Mouse (Mus musculus) forebrain, postnatal 0 days (tissue): ENCODE measurements at regions not wholly inside any gene's neighbourhood (a gene's known extent, or its start where the extent isn't known, plus 50 kb on each side); places are given as distances from the start of the nearest gene placed in this dataset.

Experiments
- ATAC-seq: fragments of 200-750 bp; cut with Nextera tagmentation; 2 replicates; pipeline ENCODE4 v1.8.0; 2017; ENCODE audit warnings: mild to moderate bottlenecking, moderate library complexity
- DNase-seq: peaks from one replicate; pipeline ENCODE4 v3.0.0-alpha.2; 2015
- H3K27ac ChIP-seq: fragments of 300-500 bp; sonication (generic); 2 replicates; pipeline ENCODE4 v1.5.1; 2014; ENCODE audit warnings: low read depth, mild to moderate bottlenecking, antibody characterized with exemption, low read length, moderate library complexity, mixed read lengths
- H3K27me3 ChIP-seq: fragments of 300-500 bp; sonication (generic); 2 replicates; pipeline ENCODE4 v1.6.1; 2014; ENCODE audit warnings: mild to moderate bottlenecking, low read length, mixed read lengths; ENCODE audit not compliant: insufficient read depth
- H3K36me3 ChIP-seq: fragments of 300-500 bp; sonication (generic); 2 replicates; pipeline ENCODE4 v1.6.1; 2014; ENCODE audit warnings: mild to moderate bottlenecking, moderate library complexity; ENCODE audit not compliant: insufficient read depth
- H3K4me1 ChIP-seq: fragments of 300-500 bp; sonication (generic); 2 replicates; pipeline ENCODE4 v1.6.1; 2014; ENCODE audit warnings: antibody characterized with exemption; ENCODE audit not compliant: insufficient read depth
- H3K4me2 ChIP-seq: fragments of 300-500 bp; sonication (generic); 2 replicates; pipeline ENCODE4 v1.6.1; 2014; ENCODE audit warnings: low read depth, mild to moderate bottlenecking, moderate library complexity
- H3K4me3 ChIP-seq: fragments of 300-500 bp; sonication (generic); 2 replicates; pipeline ENCODE4 v1.5.1; 2014; ENCODE audit warnings: low read depth, low read length, mixed read lengths
- H3K9ac ChIP-seq: fragments of 300-500 bp; sonication (generic); 2 replicates; pipeline ENCODE4 v1.6.1; 2014; ENCODE audit warnings: mild to moderate bottlenecking
- H3K9me3 ChIP-seq: fragments of 300-500 bp; sonication (generic); 2 replicates; pipeline ENCODE4 v1.6.1; 2016; ENCODE audit warnings: low read length
- CTCF ChIP-seq: sonication (generic); IDR thresholded peaks from 2 replicates; pipeline ENCODE4 v1.5.1; 2016; ENCODE audit warnings: antibody characterized with exemption, control low read depth, low read depth
- WGBS: fragments of 180-500 bp; shearing (Covaris S2); extraction: QIAGEN DNeasy Blood & Tissue Kit; methylation state at CpG from one replicate; pipeline ENCODE4 v1.1.7; 2014; 5-methylcytosine and 5-hydroxymethylcytosine counted together

DNA sequence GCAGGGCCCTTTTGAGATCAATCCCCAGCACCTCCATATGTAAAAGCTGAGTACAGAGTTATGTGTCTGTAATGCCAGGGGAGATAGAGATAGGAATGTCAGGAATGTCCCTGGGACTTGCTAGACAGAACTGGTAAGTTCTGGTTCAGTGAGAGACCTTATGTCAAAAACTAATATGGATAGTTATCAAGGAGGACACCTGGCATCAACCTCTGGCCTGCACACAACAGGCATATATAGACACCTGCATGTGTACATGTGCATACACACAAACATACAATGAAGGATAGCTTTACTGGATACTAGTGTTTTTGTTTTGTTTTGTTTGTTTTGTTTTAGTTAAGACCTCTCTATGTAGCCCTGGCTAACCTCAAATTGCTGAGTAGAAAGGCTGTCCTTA, 254.1 kb downstream of the Ccdc91 start:
- H3K4me2 ChIP-seq: no peak overlapping the region
- H3K9me3 ChIP-seq: no peaks in the 10 kb centered on the region
- no peak overlapping the region for H3K4me3 ChIP-seq
- H3K36me3 ChIP-seq: no peaks in the 10 kb centered on the region
- H3K4me1 ChIP-seq: peaks cover 4% of the 10 kb centered on the region; the same call in 1 of the 2 replicates
- no peak overlapping the region for H3K27ac ChIP-seq
- DNase-seq: no peak
- ATAC-seq: no peak
- H3K27me3 ChIP-seq: no peaks in the 10 kb centered on the region
- TF ChIP-seq CTCF: no peak
- no peak overlapping the region for H3K9ac ChIP-seq

DNA sequence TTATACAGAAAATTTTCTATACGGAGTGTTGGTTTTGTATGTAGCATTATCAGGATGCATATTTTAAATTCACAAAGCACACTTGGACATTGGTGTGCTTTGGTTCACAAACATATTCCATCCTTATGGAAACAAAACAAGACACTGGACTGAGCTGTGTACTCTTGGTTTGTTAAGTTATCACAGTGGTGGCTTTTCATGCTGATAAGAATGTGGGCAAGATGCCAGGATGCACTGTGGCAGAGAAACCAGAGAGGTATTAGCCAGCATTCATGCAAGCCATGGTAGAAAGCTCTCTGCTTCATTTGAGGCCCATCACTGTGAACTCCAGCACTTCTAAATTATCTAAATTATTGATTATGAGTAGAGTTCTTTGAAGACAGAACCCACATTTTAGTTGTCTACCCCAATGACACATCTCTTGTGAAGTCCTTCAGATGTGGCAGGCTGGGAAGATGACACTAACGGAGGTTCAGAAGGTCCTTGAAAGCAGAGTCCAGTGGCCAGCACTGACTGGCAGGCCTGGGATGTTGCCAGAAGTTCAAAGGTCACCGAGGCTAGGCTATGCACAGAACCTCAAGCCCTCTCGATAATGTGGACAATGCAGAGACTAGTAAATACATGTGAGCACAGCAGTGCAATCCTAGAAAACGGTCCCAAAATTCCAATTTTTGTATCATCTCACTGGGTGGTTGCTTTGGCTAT, 263.1 kb downstream of the Ccdc91 start:
- TF ChIP-seq CTCF: no peak
- no peak overlapping the region for H3K4me3 ChIP-seq
- no peaks in the 10 kb centered on the region for H3K36me3 ChIP-seq
- H3K4me1 ChIP-seq: no peaks in the 10 kb centered on the region
- no peak overlapping the region for H3K4me2 ChIP-seq
- H3K27me3 ChIP-seq: no peaks in the 10 kb centered on the region
- H3K9ac ChIP-seq: no peak overlapping the region
- DNase-seq (no peak), ATAC-seq (no peak)
- H3K27ac ChIP-seq: no peak overlapping the region
- no peaks in the 10 kb centered on the region for H3K9me3 ChIP-seq
- 84% methylated on average over 5 of the region's 5 CpGs for WGBS

DNA sequence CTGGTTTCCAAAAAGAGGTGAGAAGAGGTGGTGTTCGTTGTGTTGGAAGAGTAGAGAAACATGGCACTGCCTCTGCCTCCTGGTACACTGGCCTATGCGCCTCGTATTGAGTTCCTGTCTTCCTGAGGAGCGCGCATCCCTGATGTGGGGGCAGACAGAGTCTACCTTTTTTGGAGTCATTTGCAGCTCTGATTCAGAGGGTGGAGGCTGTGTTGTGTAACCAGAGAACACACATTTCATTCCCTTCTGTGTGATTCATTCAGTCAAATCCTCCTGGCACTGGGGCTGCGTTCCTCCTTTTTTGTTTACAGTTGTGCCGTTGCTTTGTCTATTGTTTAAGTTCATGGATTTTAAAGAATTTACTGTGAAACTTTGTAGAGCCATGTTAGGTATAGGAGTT, 265.8 kb downstream of the Ccdc91 start:
- no peaks in the 10 kb centered on the region for H3K4me1 ChIP-seq
- ATAC-seq (no peak), DNase-seq (no peak)
- no peak overlapping the region for H3K4me3 ChIP-seq
- no peak overlapping the region for H3K27ac ChIP-seq
- no peak for TF ChIP-seq CTCF
- WGBS: 84% methylated on average over 7 of the region's 7 CpGs
- no peaks in the 10 kb centered on the region for H3K27me3 ChIP-seq
- no peaks in the 10 kb centered on the region for H3K36me3 ChIP-seq
- no peak overlapping the region for H3K4me2 ChIP-seq
- no peak overlapping the region for H3K9ac ChIP-seq
- H3K9me3 ChIP-seq: no peaks in the 10 kb centered on the region

DNA sequence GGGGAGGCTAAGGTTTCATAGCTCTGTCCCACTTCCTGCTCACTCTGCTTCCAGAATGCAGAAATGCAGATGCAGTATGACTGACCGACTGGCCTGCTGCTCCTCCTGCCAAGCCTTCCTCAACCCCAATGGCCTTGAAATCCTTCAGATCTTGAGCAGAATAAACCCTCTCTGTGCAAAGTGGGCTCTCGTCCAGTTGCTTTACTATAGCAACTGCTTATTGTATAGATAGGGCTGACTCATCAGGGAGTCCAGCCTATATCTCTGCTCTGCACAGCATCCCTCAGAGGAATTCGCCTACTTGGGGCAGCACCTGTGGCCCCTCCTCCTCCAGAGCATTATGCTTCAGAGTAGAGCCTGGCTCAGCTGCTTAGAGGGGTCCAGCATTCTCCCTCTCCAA, 268.5 kb downstream of the Ccdc91 start:
- ATAC-seq (no peak; the same call in 1 of the 2 replicates), DNase-seq (no peak)
- no peaks in the 10 kb centered on the region for H3K27me3 ChIP-seq
- no peak for TF ChIP-seq CTCF
- no peaks in the 10 kb centered on the region for H3K9me3 ChIP-seq
- no peak overlapping the region for H3K9ac ChIP-seq
- 53% methylated on average over 3 of the region's 3 CpGs for WGBS
- no peak overlapping the region for H3K27ac ChIP-seq
- no peak overlapping the region for H3K4me2 ChIP-seq
- no peaks in the 10 kb centered on the region for H3K36me3 ChIP-seq
- no peak overlapping the region for H3K4me3 ChIP-seq
- H3K4me1 ChIP-seq: no peaks in the 10 kb centered on the region

DNA sequence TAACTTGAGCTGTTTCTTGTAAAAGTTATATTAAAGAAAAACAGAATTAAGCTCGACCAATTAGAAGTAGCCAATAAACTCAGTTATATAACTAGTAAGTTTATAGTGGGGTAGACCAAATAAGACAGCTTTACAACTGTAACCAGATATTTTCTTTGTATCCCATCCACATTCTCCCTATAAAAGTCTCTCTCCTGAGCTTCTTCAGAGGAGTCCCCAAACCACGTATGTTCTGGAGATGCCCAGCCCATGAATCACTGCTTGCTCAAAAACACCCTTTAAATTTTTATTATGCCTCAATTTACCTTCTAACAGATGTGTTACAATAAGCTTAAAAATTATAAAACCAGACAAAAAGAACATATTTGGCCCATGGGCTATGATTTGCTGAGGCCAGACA, 270.1 kb downstream of the Ccdc91 start:
- Histone ChIP-seq H3K4me3 (no peak overlapping the region), H3K27ac (no peak overlapping the region), H3K9ac (no peak overlapping the region), H3K27me3 (no peaks in the 10 kb centered on the region), H3K36me3 (no peaks in the 10 kb centered on the region), H3K9me3 (no peaks in the 10 kb centered on the region), H3K4me2 (no peak overlapping the region), H3K4me1 (no peaks in the 10 kb centered on the region)
- no peak for ATAC-seq
- no peak for TF ChIP-seq CTCF
- WGBS: 77% methylated on average over 2 of the region's 2 CpGs
- DNase-seq: no peak

DNA sequence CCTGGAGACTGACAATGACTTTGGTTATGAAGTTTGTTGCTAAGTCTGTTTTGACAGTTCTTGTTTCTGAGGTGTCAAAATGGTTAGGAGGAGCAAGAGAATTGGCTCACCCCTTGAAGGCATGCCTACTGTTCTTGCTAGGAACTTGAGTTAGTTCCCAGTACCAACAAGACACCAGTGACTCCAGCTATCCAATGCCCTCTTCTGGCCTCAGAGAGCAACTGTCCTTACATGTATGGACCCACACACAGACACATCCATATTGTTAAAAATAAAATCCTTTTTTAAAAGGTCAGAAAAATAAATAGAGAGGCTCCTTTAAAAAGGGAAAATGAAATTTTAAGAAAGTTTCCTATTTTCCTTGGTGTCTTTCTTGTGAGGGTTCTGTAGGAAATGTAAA, 272.3 kb downstream of the Ccdc91 start:
- no peaks in the 10 kb centered on the region for H3K27me3 ChIP-seq
- no peak overlapping the region for H3K27ac ChIP-seq
- DNase-seq (no peak), ATAC-seq (no peak)
- no peaks in the 10 kb centered on the region for H3K4me1 ChIP-seq
- no peak overlapping the region for H3K9ac ChIP-seq
- no peaks in the 10 kb centered on the region for H3K36me3 ChIP-seq
- 0 out of 2 replicates have a peak, but pooled peaks have one; percentile 19 for TF ChIP-seq CTCF
- H3K4me3 ChIP-seq: no peak overlapping the region
- no peak overlapping the region for H3K4me2 ChIP-seq
- H3K9me3 ChIP-seq: no peaks in the 10 kb centered on the region

DNA sequence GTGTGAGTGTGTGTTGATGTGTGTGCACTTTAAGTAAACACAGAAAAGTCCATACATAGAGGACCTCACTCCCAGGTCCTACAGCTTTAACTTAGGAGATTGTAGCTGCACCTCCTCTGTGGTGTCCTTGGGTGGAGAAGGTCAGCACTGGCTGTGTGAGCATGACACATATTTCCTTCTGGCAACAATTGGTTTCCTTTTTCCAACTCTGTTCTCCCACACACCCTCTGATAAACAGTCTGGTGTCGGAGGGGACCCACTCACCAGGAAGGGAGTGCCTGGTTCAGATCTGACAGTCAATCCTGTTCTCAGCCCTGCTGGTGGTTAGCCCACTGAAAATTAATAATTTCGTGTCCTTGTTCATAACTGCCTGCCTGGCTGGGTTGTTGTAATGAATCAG, 276.7 kb downstream of the Ccdc91 start:
- 79% methylated on average over 2 of the region's 2 CpGs for WGBS

DNA sequence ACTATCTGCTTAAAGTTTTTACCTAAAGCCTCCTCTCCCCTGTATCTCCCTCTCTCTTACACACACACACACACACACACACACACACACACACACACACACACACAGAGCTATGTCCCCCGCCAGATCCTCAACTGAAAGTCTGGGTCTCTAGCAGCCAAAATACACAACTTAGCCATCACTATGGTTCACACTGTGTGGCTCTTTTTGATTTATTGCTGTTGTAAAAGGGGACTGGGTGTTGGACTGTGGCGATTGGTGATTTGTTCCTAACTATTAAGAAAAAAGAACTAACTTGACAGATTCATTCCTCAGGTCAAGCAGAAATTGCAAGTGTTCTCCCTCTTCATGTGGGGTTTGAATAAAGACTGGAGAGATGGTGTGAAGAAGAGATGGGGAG, 278.2 kb downstream of the Ccdc91 start:
- H3K36me3 ChIP-seq: no peaks in the 10 kb centered on the region
- no peaks in the 10 kb centered on the region for H3K4me1 ChIP-seq
- no peak overlapping the region for H3K4me2 ChIP-seq
- H3K4me3 ChIP-seq: no peak overlapping the region
- no peaks in the 10 kb centered on the region for H3K27me3 ChIP-seq
- no peak for TF ChIP-seq CTCF
- WGBS: 87% methylated on average over 2 of the region's 2 CpGs
- H3K27ac ChIP-seq: no peak overlapping the region
- DNase-seq (no peak), ATAC-seq (no peak)
- no peak overlapping the region for H3K9ac ChIP-seq
- no peaks in the 10 kb centered on the region for H3K9me3 ChIP-seq

More for the DNA sequence above, 276.7 kb downstream of the Ccdc91 start:
- ATAC-seq (no peak), DNase-seq (no peak)
- Histone ChIP-seq H3K36me3 (no peaks in the 10 kb centered on the region), H3K27ac (no peak overlapping the region), H3K4me3 (no peak overlapping the region), H3K9me3 (no peaks in the 10 kb centered on the region), H3K27me3 (no peaks in the 10 kb centered on the region), H3K4me1 (no peaks in the 10 kb centered on the region), H3K4me2 (no peak overlapping the region), H3K9ac (no peak overlapping the region)
- no peak for TF ChIP-seq CTCF
